Mouse (Mus musculus) left cerebral cortex, adult 2 months (tissue): ENCODE measurements around the gene Arid1b. TPM values are rescaled to one million over a fixed set of nuclear protein-coding genes. Genes with fewer than 3 reads are reported as not detected.
"Not testable (repeated sequence)": the region's sequence is repeated elsewhere in the genome, so short reads cannot be mapped to it uniquely, and the experiment has no call there.

Source experiments
- DNase-seq, 2 experiments: peaks; one replicate each; pipeline ENCODE4 v3.0.0; 2021 to 2022; ENCODE audit warnings: low spot score in 2 of 2, mixed read lengths in 1 of 2; ENCODE audit errors: extremely low spot score in 1 of 2
- H3K27ac ChIP-seq: fragments of 200-600 bp; 2 replicates; pipeline ENCODE4 v1.8.1; 2022
- H3K4me3 ChIP-seq: fragments of 200-600 bp; 2 replicates; pipeline ENCODE4 v1.8.1; 2022
- CTCF ChIP-seq: fragments of 200-600 bp; IDR thresholded peaks from 2 replicates; pipeline ENCODE4 v1.8.1; 2022; ENCODE audit warnings: antibody characterized with exemption, mild to moderate bottlenecking, moderate library complexity
- intact Hi-C: fragments of 180-260 bp; cut with DNase I; formaldehyde crosslinking; loops from one replicate; pipeline ENCODE4 v1.15.1; 2025
- total RNA-seq, 2 experiments: library from RNA; stranded (reverse); gene quantifications; 2 replicates each; pipeline ENCODE4 v1.2.3; 2021

Arid1b gene
- total RNA-seq, 2 experiments from 2014 or later: 81.4 to 86.1 TPM

DNA sequence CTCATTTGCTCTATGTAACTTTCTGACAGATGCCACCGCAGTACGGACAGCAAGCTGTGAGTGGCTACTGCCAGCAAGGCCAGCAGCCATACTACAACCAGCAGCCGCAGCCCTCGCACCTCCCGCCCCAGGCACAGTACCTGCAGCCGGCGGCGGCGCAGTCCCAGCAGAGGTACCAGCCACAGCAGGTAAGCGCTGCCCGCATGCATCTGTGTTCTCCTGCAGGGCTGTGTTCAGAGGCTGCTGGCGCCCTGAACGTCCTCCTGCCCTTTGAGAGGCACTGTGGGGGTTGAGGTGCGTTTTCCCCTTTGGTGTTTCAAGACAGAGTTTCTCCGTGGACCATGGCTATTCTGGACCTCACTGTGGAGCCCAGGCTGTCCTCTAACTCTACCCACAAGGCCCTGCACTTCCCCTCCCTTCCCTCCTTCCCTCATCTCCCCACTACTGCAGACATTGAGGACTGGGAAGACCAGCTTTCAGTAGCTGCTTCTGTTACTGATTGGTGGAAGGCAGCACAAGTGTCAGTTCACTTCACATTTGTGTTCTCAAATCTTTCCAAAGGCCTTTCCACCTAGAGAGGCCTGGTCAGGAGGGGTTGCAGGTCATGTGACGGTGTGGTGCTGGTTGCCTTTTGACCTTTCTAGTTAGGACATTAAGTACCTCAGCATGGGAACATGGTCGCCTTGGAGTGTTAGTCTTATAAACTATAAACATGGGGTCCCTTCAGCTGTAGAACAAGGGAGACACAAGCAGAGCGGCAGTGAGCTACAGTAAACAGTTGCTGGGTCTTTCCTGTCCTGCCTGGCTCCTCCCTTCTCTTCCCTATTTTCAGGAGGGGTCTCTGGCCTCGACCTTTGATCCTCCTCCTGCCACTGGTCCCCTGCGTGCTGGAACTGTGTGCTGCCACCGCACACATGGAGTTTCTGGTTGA is 103.7 kb downstream of the Arid1b start:
- TF ChIP-seq CTCF: no peak
- Histone ChIP-seq H3K27ac (no peak overlapping the region), H3K4me3 (no peak overlapping the region)
- no peak for DNase-seq
- intact Hi-C loops: no loop called here

GRCm38 (mm10) chr17:5098727-5099126 is 104.6 kb downstream of the Arid1b start:
- Histone ChIP-seq H3K27ac (no peak overlapping the region), H3K4me3 (no peak overlapping the region)
- no peak for DNase-seq
- no peak for TF ChIP-seq CTCF
- intact Hi-C loops: no loop called here

GRCm38 (mm10) chr17:5099238-5099637 is 105.1 kb downstream of the Arid1b start:
- no peak overlapping the region for H3K4me3 ChIP-seq
- intact Hi-C loops: no loop called here
- H3K27ac ChIP-seq: no peak overlapping the region
- no peak for DNase-seq
- TF ChIP-seq CTCF: no peak

GRCm38 (mm10) chr17:5101157-5101556 is 107.0 kb downstream of the Arid1b start:
- Histone ChIP-seq H3K27ac (no peak overlapping the region), H3K4me3 (no peak overlapping the region)
- intact Hi-C loops: no loop called here
- no peak for TF ChIP-seq CTCF
- no peak for DNase-seq

DNA sequence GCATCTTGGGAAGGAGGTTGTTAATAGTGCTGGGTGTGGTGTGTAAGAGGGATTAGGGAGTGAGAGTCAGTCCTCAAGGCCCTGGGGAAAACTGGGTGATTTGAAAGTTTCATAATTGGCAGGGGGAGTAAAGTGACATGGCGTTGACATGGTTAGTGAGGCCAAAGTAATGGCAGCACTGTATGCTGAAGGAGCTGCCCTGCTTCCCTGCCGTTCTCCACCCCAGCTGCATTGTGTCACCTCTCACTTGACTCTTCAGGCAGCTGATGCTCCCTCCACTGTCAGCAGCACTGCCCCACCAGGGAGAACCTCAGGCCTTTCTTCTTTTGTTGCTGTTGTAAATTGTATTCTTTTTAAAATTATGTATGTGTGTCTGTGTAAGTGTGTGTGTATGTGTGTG is 107.8 kb downstream of the Arid1b start:
- H3K4me3 ChIP-seq: no peak overlapping the region
- no peak for TF ChIP-seq CTCF
- no peak for DNase-seq
- H3K27ac ChIP-seq: no peak overlapping the region
- intact Hi-C loops: no loop called here

DNA sequence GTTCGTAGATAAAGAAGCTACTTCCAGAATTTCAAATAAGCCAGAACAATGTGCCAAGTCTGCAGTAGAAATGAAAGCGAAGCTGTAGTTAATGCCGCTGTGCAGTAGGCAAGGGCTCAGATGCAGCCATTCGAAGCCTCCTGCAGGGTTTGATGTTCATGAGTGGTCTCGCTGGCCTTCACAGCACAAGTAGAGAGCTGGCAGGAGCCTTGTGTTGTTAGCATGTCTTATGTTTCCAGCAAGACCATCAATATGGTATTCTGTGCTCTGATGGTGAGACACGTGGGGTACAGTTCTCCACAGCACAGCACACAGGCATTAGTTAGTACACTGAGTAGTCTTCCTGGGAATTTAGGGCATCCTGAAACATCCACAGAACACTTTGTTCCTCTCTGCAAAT is 111.6 kb downstream of the Arid1b start:
- H3K27ac ChIP-seq: peak overlapping the region; percentile 62

GRCm38 (mm10) chr17:5106263-5107195 is 112.4 kb downstream of the Arid1b start:
- DNase-seq: no peak
- TF ChIP-seq CTCF: no peak
- peak overlapping the region; percentile 54 for H3K27ac ChIP-seq
- intact Hi-C loops: no loop called here
- H3K4me3 ChIP-seq: no peak overlapping the region

More for the DNA sequence above, 111.6 kb downstream of the Arid1b start:
- H3K4me3 ChIP-seq: no peak overlapping the region
- TF ChIP-seq CTCF: no peak
- intact Hi-C loops: no loop called here
- no peak for DNase-seq

DNA sequence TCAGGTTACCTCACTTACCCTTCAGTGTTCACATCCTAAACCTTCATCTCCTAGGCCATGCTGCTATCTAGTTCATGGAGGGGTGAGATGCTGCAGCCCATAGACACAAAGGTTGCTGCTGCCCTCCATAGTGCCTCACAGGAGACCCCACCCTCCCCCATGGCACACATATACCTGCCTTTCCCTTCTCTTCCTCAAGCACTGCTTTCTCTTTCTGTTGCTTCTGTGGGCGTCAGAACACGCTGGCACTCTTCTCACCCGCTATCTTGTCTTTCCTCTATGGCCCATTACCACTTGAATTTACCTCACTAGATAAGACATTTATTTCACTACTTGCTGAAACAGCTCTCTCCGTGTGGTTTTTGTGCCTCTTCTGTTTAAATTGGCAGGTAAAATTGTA is 113.4 kb downstream of the Arid1b start:
- intact Hi-C loops: no loop called here
- no peak overlapping the region for H3K27ac ChIP-seq
- H3K4me3 ChIP-seq: no peak overlapping the region
- no peak for DNase-seq
- no peak for TF ChIP-seq CTCF

GRCm38 (mm10) chr17:5108022-5108421 is 113.9 kb downstream of the Arid1b start:
- intact Hi-C loops: no loop called here
- TF ChIP-seq CTCF: no peak
- DNase-seq: no peak
- H3K27ac ChIP-seq: no peak overlapping the region
- H3K4me3 ChIP-seq: no peak overlapping the region

DNA sequence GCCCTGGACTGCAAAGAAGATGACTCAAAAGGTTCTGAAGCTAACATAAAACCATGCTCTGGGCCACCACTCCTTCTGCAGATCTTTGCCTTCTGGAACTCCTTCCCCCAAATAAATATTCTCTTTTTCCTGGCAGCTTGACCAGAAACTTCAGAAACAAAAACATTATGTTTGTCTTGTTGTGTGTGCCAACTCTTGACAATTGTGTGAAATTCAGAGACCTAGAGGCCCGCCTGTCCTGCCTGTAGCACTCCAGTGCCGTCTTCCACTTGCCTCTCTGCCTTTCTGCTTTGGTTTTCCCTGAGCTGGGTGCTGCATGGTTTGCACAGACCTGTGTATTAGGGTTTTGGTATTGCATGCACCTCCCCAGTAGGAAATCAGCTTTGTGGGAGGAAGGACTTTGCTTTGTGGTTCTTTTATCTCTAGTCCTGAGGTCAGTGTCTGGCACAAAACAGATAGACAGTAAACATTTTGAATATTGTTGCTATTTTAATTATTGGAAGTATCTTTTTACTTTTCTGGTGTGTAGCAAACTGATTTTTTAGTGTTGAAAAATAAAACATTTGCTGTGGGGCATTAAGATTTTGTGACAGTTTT is 114.5 kb downstream of the Arid1b start:
- no peak for DNase-seq
- TF ChIP-seq CTCF: no peak
- H3K27ac ChIP-seq: no peak overlapping the region
- intact Hi-C loops: no loop called here
- no peak overlapping the region for H3K4me3 ChIP-seq

GRCm38 (mm10) chr17:5109343-5109742 is 115.2 kb downstream of the Arid1b start:
- DNase-seq: no peak
- intact Hi-C loops: no loop called here

DNA sequence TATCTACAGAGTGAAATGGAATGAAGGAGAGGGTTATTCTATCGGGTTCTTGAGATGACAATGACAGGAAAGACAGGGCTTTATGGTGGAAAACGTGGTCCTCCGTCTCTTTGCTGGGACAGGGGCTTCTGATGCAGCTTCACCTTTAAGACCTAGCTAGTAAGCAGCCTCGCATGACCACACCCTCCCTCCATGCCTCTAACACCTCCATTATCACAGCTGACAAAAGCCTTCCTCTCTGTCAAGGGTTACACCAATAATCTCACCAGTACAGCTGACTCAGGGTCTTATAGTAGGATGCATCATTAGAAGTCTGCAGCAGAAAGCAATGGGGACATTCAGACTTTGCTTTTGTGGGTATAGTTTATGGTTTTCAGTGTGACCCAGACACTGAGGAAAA is 116.0 kb downstream of the Arid1b start:
- H3K4me3 ChIP-seq: no peak overlapping the region
- DNase-seq: no peak
- H3K27ac ChIP-seq: no peak overlapping the region
- intact Hi-C loops: no loop called here
- no peak for TF ChIP-seq CTCF

More at GRCm38 (mm10) chr17:5109343-5109742, 115.2 kb downstream of the Arid1b start:
- no peak overlapping the region for H3K27ac ChIP-seq
- no peak for TF ChIP-seq CTCF
- no peak overlapping the region for H3K4me3 ChIP-seq

GRCm38 (mm10) chr17:5110981-5111380 is 116.8 kb downstream of the Arid1b start:
- DNase-seq, intact Hi-C loops, H3K4me3 ChIP-seq, H3K27ac ChIP-seq: not testable (repeated sequence)
